Mouse (Mus musculus) Muller cell, postnatal 12 days (primary cell): Measurements from ENCODE around the gene Man2a1.

Experiments
- DNase-seq: peaks from one replicate; pipeline ENCODE4 v3.0.0-alpha.2; 2015; ENCODE audit errors: inconsistent ontology term

Man2a1 gene

GRCm38 (mm10) chr17:64603134-64603533 lies 2.6 kb downstream of the Man2a1 start:
- no peak for DNase-seq

- DNase-seq, result no peak
Measured at GRCm38 (mm10) chr17:64603534-64603933, 3.0 kb downstream of the Man2a1 start.

GRCm38 (mm10) chr17:64604163-64604562 lies 3.6 kb downstream of the Man2a1 start:
- DNase-seq, result no peak

DNA sequence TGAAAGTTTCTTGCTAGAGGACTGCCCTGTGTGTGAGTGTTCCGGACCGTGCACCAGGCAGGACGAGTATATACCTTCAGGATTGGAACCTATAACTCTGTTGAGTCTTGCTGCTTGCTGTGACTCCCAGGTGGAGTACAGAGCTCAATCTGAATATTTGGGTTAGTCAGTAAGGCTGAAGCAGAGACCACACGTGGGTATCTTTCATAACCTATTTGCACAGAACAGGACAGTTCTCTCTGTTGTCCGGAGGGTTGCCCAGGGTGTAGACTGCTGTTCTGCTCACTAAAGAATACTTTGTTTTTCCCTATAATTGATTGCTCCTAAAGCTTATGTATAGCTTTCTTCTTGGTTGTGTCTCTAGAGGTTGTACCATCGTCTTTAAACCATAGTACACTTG lies 7.7 kb downstream of the Man2a1 start:
- DNase-seq, result no peak

- DNase-seq, result no peak
Measured at GRCm38 (mm10) chr17:64608923-64609598, 8.5 kb downstream of the Man2a1 start.

DNA sequence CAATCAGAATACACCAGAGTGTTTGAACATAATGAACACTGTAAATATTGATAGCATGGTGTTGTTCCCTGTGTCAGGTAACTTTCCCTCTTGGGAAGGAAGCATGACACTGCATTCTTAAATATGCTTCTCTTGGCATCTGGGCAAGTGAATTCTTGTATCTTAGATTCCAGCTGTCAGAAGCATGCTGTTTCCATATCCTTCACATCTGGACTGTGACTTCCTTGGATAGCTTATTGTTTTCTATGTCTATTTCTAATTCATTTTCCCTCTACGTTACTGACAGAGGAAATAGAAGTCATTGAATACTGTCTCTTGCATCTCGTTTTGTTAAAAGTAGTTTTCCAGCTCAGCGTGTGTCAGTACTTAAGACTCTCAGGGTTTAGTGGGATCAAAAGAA lies 9.2 kb downstream of the Man2a1 start:
- DNase-seq, result no peak

- no peak for DNase-seq
Measured at GRCm38 (mm10) chr17:64611426-64611825, 10.9 kb downstream of the Man2a1 start.

DNA sequence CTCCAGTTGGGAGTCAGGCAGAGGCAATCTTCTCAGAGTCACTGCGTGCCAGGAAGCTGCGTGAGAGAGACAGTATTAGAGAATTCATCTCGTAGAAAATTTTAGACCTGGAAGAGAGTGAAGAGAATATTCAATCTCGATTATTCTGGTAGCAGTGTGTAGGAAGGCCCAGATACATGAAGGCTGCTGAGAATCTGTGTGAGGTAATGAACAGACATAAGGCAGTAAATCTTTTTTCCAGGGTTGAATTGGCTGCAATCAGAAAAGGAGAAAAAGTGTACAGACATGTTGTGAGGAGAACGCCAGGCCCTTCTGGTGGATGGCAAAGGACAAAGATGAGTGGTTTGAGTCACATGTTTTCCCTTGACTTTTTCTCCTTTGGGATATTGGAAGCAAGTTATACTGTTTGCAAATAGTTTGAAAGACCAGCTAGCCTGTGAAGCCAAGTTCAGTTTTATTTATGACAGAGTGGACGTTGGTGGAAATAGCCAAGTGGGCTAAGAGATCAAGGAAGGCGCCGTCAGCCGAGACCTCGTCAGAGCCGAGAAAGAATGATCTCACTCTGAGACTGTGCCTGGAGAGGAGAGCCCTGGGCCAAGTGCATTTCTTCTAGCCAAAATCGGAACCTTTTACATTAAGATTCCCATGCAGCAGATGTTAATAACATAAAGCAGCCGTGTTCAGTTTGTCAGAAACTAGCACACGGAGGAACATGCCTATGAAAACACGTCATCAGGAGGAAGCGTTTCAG lies 11.8 kb downstream of the Man2a1 start:
- no peak for DNase-seq

- no peak for DNase-seq
Measured at GRCm38 (mm10) chr17:64612930-64613329, 12.4 kb downstream of the Man2a1 start.

GRCm38 (mm10) chr17:64613351-64613750 lies 12.8 kb downstream of the Man2a1 start:
- no peak for DNase-seq

DNA sequence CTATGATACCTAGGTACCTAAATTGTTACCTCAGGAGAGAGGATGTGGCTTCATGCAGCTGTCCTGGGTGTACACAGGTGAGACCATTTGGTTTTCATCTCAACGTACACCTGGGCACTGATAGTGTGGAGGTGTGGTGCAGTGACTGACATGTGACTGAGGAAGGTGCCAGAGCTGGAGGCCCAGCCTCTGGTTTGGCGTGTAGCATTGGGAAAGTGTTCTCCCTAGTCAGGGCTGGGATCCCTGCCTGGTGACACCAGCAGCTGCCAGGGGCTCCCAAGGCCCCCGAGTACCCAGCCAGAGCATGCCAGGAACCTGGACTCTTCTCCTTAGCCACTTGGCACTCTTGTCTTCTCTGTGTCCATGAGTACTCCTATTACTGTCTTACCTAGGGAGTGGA lies 14.3 kb downstream of the Man2a1 start:
- no peak for DNase-seq

DNA sequence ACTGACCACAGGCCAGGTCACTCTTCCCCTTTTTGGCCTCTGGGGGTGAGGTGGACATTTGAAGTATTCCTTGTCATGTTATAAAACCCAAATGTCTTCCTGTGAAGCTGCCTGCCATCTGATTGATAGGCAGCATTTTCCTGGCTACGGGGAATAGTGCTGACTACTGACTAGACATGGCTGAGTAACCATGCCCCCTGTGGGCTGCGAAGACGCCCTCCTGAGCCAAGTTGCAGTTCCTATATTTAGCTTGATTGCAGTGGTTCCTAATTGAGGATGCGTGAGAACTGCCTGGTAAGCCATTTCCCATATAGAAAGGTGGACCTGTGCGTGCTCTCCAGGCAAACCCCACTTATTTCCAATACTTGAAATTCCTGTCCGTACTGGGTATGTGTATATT lies 14.9 kb downstream of the Man2a1 start:
- DNase-seq, result no peak

- no peak for DNase-seq
Measured at GRCm38 (mm10) chr17:64616259-64616658, 15.7 kb downstream of the Man2a1 start.

DNA sequence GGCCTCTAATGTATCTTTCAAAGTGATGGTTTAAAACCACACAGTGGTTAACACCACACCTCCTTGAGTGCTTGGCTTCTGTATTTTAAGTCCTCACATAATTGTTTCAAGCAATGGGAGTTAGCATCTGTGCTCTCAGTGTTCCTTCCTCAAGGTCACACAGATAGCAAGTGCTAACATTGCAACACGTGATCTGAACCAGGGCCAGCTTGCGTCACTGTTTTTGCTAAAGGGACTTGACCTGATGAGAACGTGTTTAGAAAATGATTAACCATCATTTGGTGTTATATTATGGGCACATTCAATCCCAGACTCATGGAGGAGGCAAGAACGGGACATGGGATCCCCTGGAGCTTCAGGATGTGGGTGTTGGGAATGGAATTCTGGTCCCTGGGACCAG lies 17.3 kb downstream of the Man2a1 start:
- no peak for DNase-seq

GRCm38 (mm10) chr17:64618996-64619395 lies 18.5 kb downstream of the Man2a1 start:
- DNase-seq, result no peak

DNA sequence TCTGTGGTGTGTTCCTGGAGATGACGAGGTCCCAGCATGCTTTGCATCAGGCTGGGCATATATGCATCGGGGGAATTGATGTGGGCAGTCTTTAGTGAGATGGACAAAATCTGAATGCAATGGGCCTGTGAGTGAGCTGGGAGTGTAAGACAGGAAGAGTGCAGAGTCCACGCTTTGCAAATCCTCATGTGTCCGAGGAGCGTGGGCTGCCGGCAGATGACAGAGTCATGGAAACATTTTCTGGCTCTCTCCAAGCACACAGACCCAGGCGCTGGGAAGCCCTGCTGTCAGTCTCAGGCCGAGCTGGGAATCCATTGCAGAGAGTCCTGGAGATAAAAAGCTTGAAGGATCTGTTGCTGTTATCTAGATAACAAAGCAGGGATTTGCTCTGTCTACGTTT lies 19.6 kb downstream of the Man2a1 start:
- DNase-seq, result no peak

DNA sequence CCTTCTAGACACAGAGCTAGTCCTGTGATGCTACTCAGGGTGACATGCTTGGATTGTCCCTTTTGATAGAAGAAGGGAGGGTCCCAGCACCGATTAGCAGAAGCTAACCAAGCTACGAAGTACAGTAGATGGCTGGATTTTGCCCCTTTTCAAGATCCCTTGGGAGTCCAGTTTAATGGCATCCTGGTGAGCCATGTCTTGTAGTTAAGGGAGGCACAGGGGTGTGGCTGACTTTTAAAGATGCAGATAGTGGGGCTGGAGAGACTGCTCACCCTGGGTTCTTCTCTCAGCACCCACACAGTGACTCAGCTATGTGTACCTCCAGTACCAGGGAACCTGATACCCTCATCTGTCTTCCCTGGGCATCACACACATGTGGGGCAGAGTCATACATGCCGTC lies 20.1 kb downstream of the Man2a1 start:
- no peak for DNase-seq

GRCm38 (mm10) chr17:64621226-64621625 lies 20.7 kb downstream of the Man2a1 start:
- DNase-seq, result no peak

- no peak for DNase-seq
Measured at GRCm38 (mm10) chr17:64621649-64622351, 21.3 kb downstream of the Man2a1 start.

DNA sequence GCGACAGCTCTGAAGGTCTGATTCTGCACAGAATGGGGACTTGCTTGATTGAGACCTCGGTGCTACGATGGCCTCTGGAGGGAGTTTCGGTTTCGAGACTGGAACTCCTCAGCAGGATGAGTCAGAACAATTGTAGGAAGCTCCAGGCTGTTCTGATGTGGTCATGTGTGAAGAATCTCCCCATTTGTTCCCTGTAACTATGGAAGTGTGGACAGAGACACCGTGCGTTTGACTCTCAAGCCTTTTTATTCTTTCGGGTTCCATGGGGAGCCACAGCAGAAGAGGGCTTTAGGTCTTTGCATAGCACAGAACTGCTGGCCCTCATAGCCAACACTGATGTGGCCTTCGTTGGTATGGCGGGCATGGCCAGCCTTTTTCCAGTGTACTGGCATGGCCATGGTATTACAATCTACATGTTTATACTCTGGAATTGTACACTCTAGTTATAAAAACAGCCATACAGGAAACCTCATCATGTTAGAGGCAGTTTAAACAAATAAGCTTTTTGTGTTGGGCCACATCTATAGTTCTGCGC lies 21.9 kb downstream of the Man2a1 start:
- peak; percentile 38 for DNase-seq

DNA sequence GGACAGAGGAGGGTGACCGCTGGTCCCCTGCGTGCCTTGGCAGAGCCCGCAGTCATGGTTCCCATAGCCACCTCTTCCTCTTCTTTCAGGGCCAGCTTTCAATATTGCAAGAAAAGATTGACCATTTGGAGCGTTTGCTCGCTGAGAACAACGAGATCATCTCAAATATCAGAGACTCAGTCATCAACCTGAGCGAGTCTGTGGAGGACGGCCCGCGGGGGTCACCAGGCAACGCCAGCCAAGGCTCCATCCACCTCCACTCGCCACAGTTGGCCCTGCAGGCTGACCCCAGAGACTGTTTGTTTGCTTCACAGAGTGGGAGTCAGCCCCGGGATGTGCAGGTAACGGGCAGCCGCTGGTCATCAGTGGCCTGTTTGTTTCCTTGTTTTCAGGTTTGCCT lies 23.9 kb downstream of the Man2a1 start:
- DNase-seq, result no peak

DNA sequence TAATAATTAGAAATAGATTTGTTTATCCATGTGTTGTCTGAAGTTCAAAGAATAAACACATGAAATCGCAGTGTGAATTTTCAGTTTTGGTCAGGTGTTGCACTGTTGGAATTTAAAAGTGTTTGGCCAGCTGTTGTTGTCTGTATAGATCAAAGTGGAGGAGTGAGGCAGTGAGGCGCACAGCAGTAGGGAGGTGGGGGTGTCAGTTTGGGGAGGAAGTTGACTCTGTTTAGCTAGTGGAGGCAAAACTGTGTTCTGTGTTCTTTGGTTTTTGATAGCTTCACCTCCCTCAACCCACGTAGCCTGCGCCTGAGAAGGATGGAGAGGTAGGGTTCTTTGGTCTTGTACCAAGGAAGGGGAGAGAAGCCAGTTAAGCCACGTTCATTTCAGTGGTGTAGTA lies 28.3 kb downstream of the Man2a1 start:
- DNase-seq, result no peak

DNA sequence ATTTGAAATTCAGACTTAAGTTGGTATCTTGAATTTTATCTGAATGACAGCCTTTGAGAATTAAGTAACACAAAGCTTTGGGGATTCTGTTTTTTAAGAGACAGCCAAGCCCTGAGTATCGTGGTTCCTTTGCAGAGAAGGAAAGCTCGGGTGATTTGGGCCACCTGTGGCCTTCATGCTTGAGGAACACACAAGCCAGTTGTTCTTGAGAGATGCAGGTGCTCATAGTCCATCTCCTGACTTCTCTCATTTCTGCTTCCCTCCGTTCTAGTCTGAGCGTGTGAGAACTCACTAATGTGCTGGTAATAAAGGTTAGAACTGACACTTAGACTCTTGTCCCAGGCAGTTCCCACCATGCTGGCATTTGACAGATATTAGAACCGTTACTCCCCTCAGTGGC lies 28.9 kb downstream of the Man2a1 start:
- no peak for DNase-seq
